Mouse (Mus musculus) frontal cortex, adult (tissue): ENCODE data around the gene Nrtn.

Experiments
- ATAC-seq: cut with Nextera tagmentation; 2 replicates; pipeline ENCODE4 v1.9.2; 2017; ENCODE audit warnings: mild to moderate bottlenecking, moderate library complexity, mixed read lengths; ENCODE audit not compliant: low TSS enrichment

Nrtn gene

DNA sequence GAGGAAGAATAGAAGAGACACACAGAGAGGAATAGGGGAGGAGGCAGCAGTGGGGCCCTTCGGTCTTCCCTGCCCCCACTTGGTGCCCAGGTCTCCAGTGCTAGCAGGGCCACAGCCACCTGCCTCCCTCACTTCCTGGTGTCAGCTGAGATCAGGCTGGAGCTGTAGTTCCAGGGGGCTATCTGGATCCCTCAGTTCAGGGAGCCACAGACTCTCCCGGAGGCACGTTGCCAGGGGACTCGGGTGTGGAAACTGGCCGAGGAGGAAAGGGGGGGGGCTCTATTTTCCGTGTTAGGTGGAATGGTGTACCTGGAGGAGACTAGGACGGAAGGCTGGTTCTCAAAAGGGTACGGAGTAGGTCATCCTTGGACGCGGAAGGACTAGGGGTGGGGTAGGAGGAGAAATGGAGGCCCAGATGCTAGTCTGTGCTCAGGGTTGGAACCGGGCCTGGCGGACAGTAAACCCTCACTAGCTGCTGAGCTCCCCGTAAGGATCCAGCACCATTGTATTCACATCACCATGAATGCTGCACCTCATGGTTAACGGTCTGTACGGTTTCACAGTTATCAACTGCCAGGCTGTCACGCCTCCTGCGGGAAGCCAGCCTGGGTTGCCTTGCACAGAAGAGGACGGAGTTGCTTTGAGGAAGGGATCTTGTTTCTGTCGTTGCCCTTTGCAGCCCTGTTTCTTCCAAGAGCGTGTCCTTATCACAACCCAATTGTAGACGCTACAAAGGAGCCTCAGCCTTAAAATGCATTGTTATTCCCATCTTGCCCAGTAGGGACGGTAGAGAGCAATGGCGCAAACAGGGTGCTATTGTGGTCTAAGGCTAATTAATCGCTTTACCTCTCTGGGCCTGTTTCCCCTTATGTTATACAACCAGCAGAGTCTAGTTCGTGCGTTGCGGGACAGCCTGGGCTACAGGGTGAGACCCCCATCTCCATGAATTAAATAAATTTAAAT lies 5.7 kb upstream of the Nrtn start:
- ATAC-seq, result no peak

- peak; percentile 42 for ATAC-seq
Observed at GRCm38 (mm10) chr17:56761991-56762410, 4.7 kb upstream of the Nrtn start.

GRCm38 (mm10) chr17:56761077-56761476 lies 3.7 kb upstream of the Nrtn start:
- no peak for ATAC-seq

GRCm38 (mm10) chr17:56759261-56759660 lies 1.9 kb upstream of the Nrtn start:
- ATAC-seq, result no peak

DNA sequence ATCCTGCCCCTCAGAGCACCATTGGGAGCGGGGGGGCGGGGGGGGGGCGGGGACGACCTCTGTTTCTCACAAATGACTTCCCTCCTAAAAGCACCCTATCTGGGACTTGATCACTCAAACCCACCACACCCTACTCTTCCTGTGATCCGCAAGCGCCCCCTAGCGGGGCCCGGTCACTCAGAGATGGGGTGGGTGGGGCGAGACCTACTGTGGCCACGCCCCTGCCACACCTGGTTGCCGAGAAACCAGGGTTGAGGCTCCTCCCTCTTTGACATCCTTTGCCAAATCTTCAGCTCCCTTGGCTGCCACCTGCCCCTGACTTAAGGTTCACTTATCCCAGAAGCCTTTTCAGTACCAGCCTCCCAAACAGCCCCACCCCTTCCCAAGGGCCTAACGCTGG lies 802 bp upstream of the Nrtn start:
- ATAC-seq, result no peak

- no peak for ATAC-seq
Observed at GRCm38 (mm10) chr17:56756703-56757399, 479 bp downstream of the Nrtn start.

GRCm38 (mm10) chr17:56754271-56755185 lies 2.8 kb downstream of the Nrtn start:
- ATAC-seq, result no peak

DNA sequence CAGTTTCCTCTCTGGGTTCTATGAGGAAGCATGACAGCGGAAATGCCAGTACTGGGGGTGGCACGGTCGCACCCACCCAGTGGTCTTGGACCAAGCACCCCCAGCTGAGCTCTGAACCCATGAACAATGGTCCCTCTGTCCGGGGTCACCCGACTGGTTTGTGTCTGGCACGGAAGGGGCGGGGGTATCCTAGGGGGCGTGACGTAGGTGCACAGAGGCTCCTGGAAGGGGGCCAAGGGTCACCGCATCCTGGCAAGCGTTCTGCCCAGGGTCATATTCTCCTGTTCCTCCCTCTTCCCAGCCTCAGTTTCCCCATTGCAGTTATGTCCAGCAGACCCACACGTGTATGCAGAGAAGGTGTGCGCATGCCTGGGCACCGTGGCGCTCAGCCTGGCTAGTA lies 3.9 kb downstream of the Nrtn start:
- no peak for ATAC-seq

- peak; percentile 65; the same call in 1 of the 2 replicates for ATAC-seq
Observed at GRCm38 (mm10) chr17:56751404-56752072, 5.8 kb downstream of the Nrtn start.

DNA sequence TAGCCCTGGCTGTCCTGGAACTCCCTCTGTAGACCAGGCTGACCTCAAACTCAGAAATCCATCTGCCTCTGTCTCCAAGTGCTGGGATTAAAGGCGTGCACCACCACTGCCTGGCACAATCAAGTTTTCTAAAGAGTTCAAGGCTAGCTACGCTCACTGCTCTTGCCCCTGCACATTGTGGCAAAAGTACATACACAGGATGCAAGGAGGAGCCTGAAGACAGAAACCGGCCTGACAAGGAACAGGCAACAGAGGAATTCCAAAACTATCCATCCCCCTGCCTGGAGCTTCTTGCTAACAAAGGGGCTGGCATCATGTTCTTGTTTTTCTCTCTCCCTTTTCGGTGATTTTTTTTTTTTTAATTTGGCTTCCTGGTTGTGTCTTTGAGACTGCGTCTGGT lies 13.2 kb downstream of the Nrtn start:
- no peak for ATAC-seq

GRCm38 (mm10) chr17:56740788-56741160 lies 16.6 kb downstream of the Nrtn start:
- ATAC-seq, result no peak

GRCm38 (mm10) chr17:56740118-56740787 lies 17.1 kb downstream of the Nrtn start:
- no peak for ATAC-seq

GRCm38 (mm10) chr17:56738221-56738620 lies 19.1 kb downstream of the Nrtn start:
- no peak for ATAC-seq

DNA sequence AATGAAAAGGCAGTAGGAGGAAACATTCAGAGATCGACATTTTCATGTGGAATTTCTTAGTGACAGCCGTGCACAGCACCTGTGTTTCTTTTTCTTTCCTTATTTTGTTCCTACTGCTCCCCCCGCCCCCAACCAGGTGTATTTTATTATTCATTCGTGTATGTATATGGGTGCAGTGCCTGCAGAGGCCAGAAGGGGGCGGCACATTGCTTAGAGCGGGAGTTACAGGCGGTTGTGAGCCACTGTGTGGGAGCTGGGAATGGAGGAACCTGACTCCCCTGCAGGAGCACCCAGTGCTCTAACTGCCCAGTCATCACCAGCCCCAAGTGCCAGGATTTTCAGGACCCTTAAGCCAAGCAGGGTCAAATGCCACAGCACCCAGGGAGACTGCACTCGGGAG lies 20.8 kb downstream of the Nrtn start:
- no peak for ATAC-seq

- ATAC-seq, result no peak
Observed at GRCm38 (mm10) chr17:56729656-56730055, 27.7 kb downstream of the Nrtn start.

- ATAC-seq, result 0 out of 2 replicates have a peak, but pooled peaks have one; percentile 32
Observed at GRCm38 (mm10) chr17:56729151-56729550, 28.2 kb downstream of the Nrtn start.

DNA sequence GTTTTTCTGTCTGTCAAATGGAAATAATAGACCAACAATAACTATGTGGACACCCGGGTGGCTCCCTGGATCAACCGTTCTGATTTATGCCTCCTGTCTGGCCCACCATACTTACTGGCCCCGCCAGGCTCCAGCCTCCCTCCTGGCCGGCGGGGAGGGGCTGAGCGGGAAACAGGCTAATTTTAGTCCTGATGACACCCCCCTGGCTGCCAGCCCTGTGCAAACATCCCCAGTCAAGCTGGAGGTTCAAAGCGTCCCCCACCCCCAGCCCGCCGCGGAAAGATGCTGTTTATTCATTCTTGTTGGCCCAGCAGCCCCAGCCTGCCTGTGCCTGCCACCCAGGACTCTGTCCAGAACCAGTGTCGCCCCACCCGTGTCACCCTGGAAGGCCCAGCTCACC lies 29.2 kb downstream of the Nrtn start:
- no peak for ATAC-seq

- no peak for ATAC-seq
Observed at GRCm38 (mm10) chr17:56727659-56728058, 29.7 kb downstream of the Nrtn start.

DNA sequence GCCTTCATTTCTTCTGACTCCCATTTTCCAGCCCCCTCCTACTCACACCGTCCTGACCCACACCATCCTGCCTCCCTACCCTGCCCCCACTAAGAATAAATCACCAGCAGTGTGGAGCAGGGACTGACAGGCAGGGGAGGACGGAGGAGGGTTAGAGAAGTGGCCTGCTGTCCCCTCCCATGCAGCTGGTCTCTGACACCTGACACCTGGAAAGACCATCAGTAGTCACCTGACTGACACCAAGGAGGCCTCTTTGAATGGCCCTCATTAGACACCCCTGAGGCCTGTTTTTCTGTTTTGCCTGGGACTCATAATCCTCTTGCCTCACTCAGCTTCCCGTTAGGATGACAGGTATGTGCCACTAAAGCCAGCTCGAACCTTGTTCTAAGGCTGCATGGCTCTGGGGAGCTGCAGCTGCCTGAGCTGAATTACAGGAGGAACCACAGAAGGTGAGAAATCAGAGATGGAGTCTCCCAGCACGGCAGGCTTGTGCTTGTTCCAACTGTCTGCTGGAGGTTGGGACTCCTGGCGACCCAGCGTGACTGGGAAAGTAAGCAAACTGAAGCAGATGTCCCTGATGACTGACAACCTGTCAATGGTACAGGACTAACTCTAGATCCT lies 30.2 kb downstream of the Nrtn start:
- ATAC-seq, result no peak

- no peak for ATAC-seq
Observed at GRCm38 (mm10) chr17:56723419-56724161, 33.7 kb downstream of the Nrtn start.
